Mouse (Mus musculus): ENCODE measurements around the gene Slc35c2. TPM values are rescaled to one million over a fixed set of nuclear protein-coding genes. Genes with fewer than 3 reads are reported as not detected.

Slc35c2 gene
- polyA plus RNA-seq, 2 experiments: 51.1 to 54.2 TPM

GRCm38 (mm10) chr2:165296571-165296970, 8.9 kb upstream of the Slc35c2 start:
- no peak for ATAC-seq (ENCODE audit: low FRiP score, low read depth)
- no peak overlapping the region for H3K27ac ChIP-seq (replicated peaks; ENCODE audit: low read depth, low read length)
- TF ChIP-seq POLR2A (IDR thresholded peaks at IDR 0.05; ENCODE audit: borderline replicate concordance, extremely low read depth, insufficient read depth, insufficient read length): no peak
- H3K27me3 ChIP-seq (ENCODE audit: control insufficient read depth, insufficient read depth, low read length): no peaks in the 10 kb centered on the region
- H3K9ac ChIP-seq (ENCODE audit: low read depth, low read length, severe bottlenecking): no peak overlapping the region
- no peak for DNase-seq (ENCODE audit: low spot score)
- H3K9me3 ChIP-seq (ENCODE audit: control insufficient read depth, low read length): no peaks in the 10 kb centered on the region
- H3K4me2 ChIP-seq (replicated peaks; ENCODE audit: low read depth, low read length, severe bottlenecking): no peak overlapping the region
- no peaks in the 10 kb centered on the region for H3K4me1 ChIP-seq (ENCODE audit: control insufficient read depth, insufficient read depth, low read length)
- H3K4me3 ChIP-seq (replicated peaks; ENCODE audit: low read length): no peak overlapping the region
- WGBS: 89% methylated on average over 18 of the region's 18 CpGs
- peaks cover 89% of the 10 kb centered on the region for H3K36me3 ChIP-seq (ENCODE audit: control insufficient read depth, insufficient read depth, low read length)

DNA sequence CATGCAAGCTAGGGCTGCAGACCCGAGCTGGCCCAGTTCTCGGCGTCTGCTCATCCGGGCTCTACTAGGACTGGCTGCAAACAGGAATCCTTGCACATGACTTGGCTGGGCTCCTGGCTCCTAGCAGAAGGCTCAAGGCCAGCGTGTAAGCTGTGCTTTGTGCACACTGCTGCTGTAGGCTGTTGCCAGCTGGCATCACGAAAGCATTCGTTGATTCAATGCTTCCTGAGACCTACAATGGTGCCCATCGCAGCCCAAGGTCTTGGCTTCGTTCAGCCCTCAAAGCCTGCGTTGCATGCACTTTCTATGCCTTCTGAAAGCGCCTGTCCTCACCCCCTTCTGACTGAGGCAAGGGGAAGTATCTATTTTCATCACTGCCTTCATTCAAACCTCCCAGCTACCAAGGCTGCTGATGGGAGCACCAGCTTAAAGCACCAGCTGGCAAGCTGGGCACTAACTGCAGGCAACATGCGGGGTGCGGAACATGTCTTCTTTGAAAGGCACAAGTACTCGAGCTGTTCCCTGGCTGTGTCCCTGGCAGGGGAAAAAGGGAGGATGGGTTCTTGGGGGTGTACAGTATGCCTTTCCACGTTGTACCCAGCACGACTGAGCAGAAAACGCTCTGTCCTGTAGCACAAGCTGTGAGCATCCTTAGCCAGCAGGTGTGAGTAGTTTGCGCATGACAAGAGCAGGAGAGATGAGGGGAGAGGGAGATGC, 804 bp upstream of the Slc35c2 start:
- peak overlapping the region; percentile 69 for H3K27ac ChIP-seq (replicated peaks; ENCODE audit: low read depth, low read length)
- WGBS: 63% methylated on average over 18 of the region's 18 CpGs
- H3K27me3 ChIP-seq (ENCODE audit: control insufficient read depth, insufficient read depth, low read length): no peaks in the 10 kb centered on the region
- H3K4me3 ChIP-seq (replicated peaks; ENCODE audit: low read length): peak overlapping the region; percentile 75
- peak overlapping the region; percentile 67 for H3K9ac ChIP-seq (ENCODE audit: low read depth, low read length, severe bottlenecking)
- peaks cover 20% of the 10 kb centered on the region for H3K4me1 ChIP-seq (ENCODE audit: control insufficient read depth, insufficient read depth, low read length)
- peaks cover 30% of the 10 kb centered on the region for H3K36me3 ChIP-seq (ENCODE audit: control insufficient read depth, insufficient read depth, low read length)
- DNase-seq (ENCODE audit: low spot score) (peak; percentile 55), ATAC-seq (ENCODE audit: low FRiP score, low read depth) (0 out of 2 replicates have a peak, but pooled peaks have one; percentile 14)
- TF ChIP-seq POLR2A (IDR thresholded peaks at IDR 0.05; ENCODE audit: borderline replicate concordance, extremely low read depth, insufficient read depth, insufficient read length): no peak
- H3K9me3 ChIP-seq (ENCODE audit: control insufficient read depth, low read length): no peaks in the 10 kb centered on the region
- peak overlapping the region; percentile 82 for H3K4me2 ChIP-seq (replicated peaks; ENCODE audit: low read depth, low read length, severe bottlenecking)

- ATAC-seq (ENCODE audit: low FRiP score, low read depth): no peak
- peaks cover 30% of the 10 kb centered on the region for H3K36me3 ChIP-seq (ENCODE audit: control insufficient read depth, insufficient read depth, low read length)
- DNase-seq (ENCODE audit: low spot score): no peak
- peaks cover 20% of the 10 kb centered on the region for H3K4me1 ChIP-seq (ENCODE audit: control insufficient read depth, insufficient read depth, low read length)
- TF ChIP-seq POLR2A (IDR thresholded peaks at IDR 0.05; ENCODE audit: borderline replicate concordance, extremely low read depth, insufficient read depth, insufficient read length): no peak
- H3K4me2 ChIP-seq (replicated peaks; ENCODE audit: low read depth, low read length, severe bottlenecking): peak overlapping the region; percentile 82
- no peaks in the 10 kb centered on the region for H3K27me3 ChIP-seq (ENCODE audit: control insufficient read depth, insufficient read depth, low read length)
- H3K4me3 ChIP-seq (replicated peaks; ENCODE audit: low read length): peak overlapping the region; percentile 75
- H3K9me3 ChIP-seq (ENCODE audit: control insufficient read depth, low read length): no peaks in the 10 kb centered on the region
- 63% methylated on average over 18 of the region's 18 CpGs for WGBS
- H3K27ac ChIP-seq (replicated peaks; ENCODE audit: low read depth, low read length): no peak overlapping the region
- peak overlapping the region; percentile 67 for H3K9ac ChIP-seq (ENCODE audit: low read depth, low read length, severe bottlenecking)
Measured at GRCm38 (mm10) chr2:165286361-165287201, 1.1 kb downstream of the Slc35c2 start.

- H3K4me2 ChIP-seq (replicated peaks; ENCODE audit: low read depth, low read length, severe bottlenecking): no peak overlapping the region
- DNase-seq (ENCODE audit: low spot score) (no peak), ATAC-seq (ENCODE audit: low FRiP score, low read depth) (no peak)
- no peak overlapping the region for H3K9ac ChIP-seq (ENCODE audit: low read depth, low read length, severe bottlenecking)
- no peaks in the 10 kb centered on the region for H3K9me3 ChIP-seq (ENCODE audit: control insufficient read depth, low read length)
- H3K4me3 ChIP-seq (replicated peaks; ENCODE audit: low read length): no peak overlapping the region
- TF ChIP-seq POLR2A (IDR thresholded peaks at IDR 0.05; ENCODE audit: borderline replicate concordance, extremely low read depth, insufficient read depth, insufficient read length): no peak
- no peaks in the 10 kb centered on the region for H3K27me3 ChIP-seq (ENCODE audit: control insufficient read depth, insufficient read depth, low read length)
- peaks cover 34% of the 10 kb centered on the region for H3K36me3 ChIP-seq (ENCODE audit: control insufficient read depth, insufficient read depth, low read length)
- H3K27ac ChIP-seq (replicated peaks; ENCODE audit: low read depth, low read length): no peak overlapping the region
- H3K4me1 ChIP-seq (ENCODE audit: control insufficient read depth, insufficient read depth, low read length): peaks cover 20% of the 10 kb centered on the region
- WGBS: 87% methylated on average over 8 of the region's 8 CpGs
Measured at GRCm38 (mm10) chr2:165285621-165286020, 2.0 kb downstream of the Slc35c2 start.

- no peak for TF ChIP-seq POLR2A (IDR thresholded peaks at IDR 0.05; ENCODE audit: borderline replicate concordance, extremely low read depth, insufficient read depth, insufficient read length)
- Histone ChIP-seq H3K27me3 (ENCODE audit: control insufficient read depth, insufficient read depth, low read length) (no peaks in the 10 kb centered on the region), H3K4me2 (replicated peaks; ENCODE audit: low read depth, low read length, severe bottlenecking) (no peak overlapping the region), H3K36me3 (ENCODE audit: control insufficient read depth, insufficient read depth, low read length) (peaks cover 35% of the 10 kb centered on the region), H3K4me3 (replicated peaks; ENCODE audit: low read length) (no peak overlapping the region), H3K9ac (ENCODE audit: low read depth, low read length, severe bottlenecking) (no peak overlapping the region), H3K27ac (replicated peaks; ENCODE audit: low read depth, low read length) (no peak overlapping the region), H3K9me3 (ENCODE audit: control insufficient read depth, low read length) (no peaks in the 10 kb centered on the region), H3K4me1 (ENCODE audit: control insufficient read depth, insufficient read depth, low read length) (peaks cover 20% of the 10 kb centered on the region)
- ATAC-seq (ENCODE audit: low FRiP score, low read depth) (no peak), DNase-seq (ENCODE audit: low spot score) (no peak)
- WGBS: 90% methylated on average over 3 of the region's 3 CpGs
Measured at GRCm38 (mm10) chr2:165285034-165285433, 2.6 kb downstream of the Slc35c2 start.
